Mouse (Mus musculus): ENCODE results near the gene Mast4.

DNA sequence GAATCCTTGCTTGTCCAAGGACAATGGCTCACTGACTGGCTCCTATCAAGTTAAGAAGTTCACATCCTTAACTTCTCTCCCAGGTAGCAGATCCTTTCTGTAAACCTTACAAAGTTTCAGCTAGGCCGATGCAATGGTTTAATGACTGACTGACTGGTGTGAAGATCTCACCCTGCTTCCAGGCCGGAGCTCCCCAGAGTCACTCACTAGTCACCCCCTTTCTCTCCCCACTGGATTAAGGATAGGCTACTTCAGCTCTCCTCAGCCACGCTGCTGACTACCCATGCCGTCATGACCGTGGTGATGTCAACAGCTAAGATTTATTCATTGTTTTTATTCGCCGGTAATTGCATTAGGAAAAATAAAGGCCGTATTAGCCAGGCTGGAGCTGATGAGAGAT lies 433.8 kb downstream of the Mast4 start:
- TF ChIP-seq POLR2A (IDR thresholded peaks at IDR 0.05; ENCODE audit: low read depth, low read length) = no peak
- no peak for TF ChIP-seq CTCF (IDR thresholded peaks at IDR 0.05; ENCODE audit: extremely low read depth, insufficient read depth, insufficient read length, insufficient replicate concordance)

All from spleen, adult 2 months (tissue).